Mouse (Mus musculus): ENCODE results near the gene Gm5737. TPM values are rescaled to one million over a fixed set of nuclear protein-coding genes. Genes with fewer than 3 reads are reported as not detected.

Gm5737 gene
- total RNA-seq, 1 experiment from 2014 or later, result 0.70 TPM

GRCm38 (mm10) chr7:120843037-120843621, 31.0 kb downstream of the Gm5737 start:
- DNase-seq, result peak; percentile 91

- peak; percentile 36 for DNase-seq
Measured at GRCm38 (mm10) chr7:120843852-120844435, 31.8 kb downstream of the Gm5737 start.

- DNase-seq, result no peak
Measured at GRCm38 (mm10) chr7:120844689-120845088, 32.5 kb downstream of the Gm5737 start.

- DNase-seq, result no peak
Measured at GRCm38 (mm10) chr7:120848831-120849512, 36.8 kb downstream of the Gm5737 start.

- no peak for DNase-seq
Measured at GRCm38 (mm10) chr7:120850165-120850564, 38.0 kb downstream of the Gm5737 start.

GRCm38 (mm10) chr7:120859854-120860253, 47.7 kb downstream of the Gm5737 start:
- DNase-seq, result no peak

GRCm38 (mm10) chr7:120860799-120861487, 48.8 kb downstream of the Gm5737 start:
- no peak for DNase-seq

GRCm38 (mm10) chr7:120861488-120862047, 49.4 kb downstream of the Gm5737 start:
- no peak for DNase-seq

GRCm38 (mm10) chr7:120862196-120862595, 50.0 kb downstream of the Gm5737 start:
- no peak for DNase-seq

- DNase-seq, result no peak
Measured at GRCm38 (mm10) chr7:120862626-120863025, 50.5 kb downstream of the Gm5737 start.

GRCm38 (mm10) chr7:120863476-120863875, 51.3 kb downstream of the Gm5737 start:
- DNase-seq, result no peak

GRCm38 (mm10) chr7:120865100-120865499, 52.9 kb downstream of the Gm5737 start:
- DNase-seq, result peak; percentile 40

GRCm38 (mm10) chr7:120865832-120866231, 53.7 kb downstream of the Gm5737 start:
- peak; percentile 71 for DNase-seq

- no peak for DNase-seq
Measured at GRCm38 (mm10) chr7:120866684-120867083, 54.5 kb downstream of the Gm5737 start.

GRCm38 (mm10) chr7:120867720-120868119, 55.6 kb downstream of the Gm5737 start:
- no peak for DNase-seq

- no peak for DNase-seq
Measured at GRCm38 (mm10) chr7:120869883-120870282, 57.7 kb downstream of the Gm5737 start.

GRCm38 (mm10) chr7:120870431-120871008, 58.4 kb downstream of the Gm5737 start:
- peak; percentile 29 for DNase-seq

- DNase-seq, result peak; percentile 20
Measured at GRCm38 (mm10) chr7:120873083-120873482, 60.9 kb downstream of the Gm5737 start.

- no peak for DNase-seq
Measured at GRCm38 (mm10) chr7:120874021-120874420, 61.9 kb downstream of the Gm5737 start.

- no peak for DNase-seq
Measured at GRCm38 (mm10) chr7:120874764-120875539, 62.8 kb downstream of the Gm5737 start.
